Mouse (Mus musculus) gastrocnemius, adult 18-20 months (tissue): ENCODE results near the gene Sirt7. TPM values are rescaled to one million over a fixed set of nuclear protein-coding genes. Genes with fewer than 3 reads are reported as not detected.

ENCODE experiments used
- DNase-seq: peaks from one replicate; pipeline ENCODE4 v3.0.0; 2021; ENCODE audit warnings: low spot score
- long read RNA-seq, 2 experiments: library from polyadenylated mRNA; stranded (forward); transcript quantifications; one replicate each; pipeline ENCODE4 v2.0.0; 2021
- total RNA-seq, 2 experiments: library from RNA; stranded (reverse); gene quantifications; 2 replicates each; pipeline ENCODE4 v1.2.3; 2021

The Sirt7 gene
- total RNA-seq: 1 to 10 TPM; 3.6 to 4.2 TPM
- long read RNA-seq, experiment 1, transcript Sirt7-201 (10 exons, 1,727 nt): major isoform, 5 of 6 reads
- long read RNA-seq, experiment 1, partial matches to known transcripts: 0 of 6 reads
- long read RNA-seq, experiment 1, other reads (novel, unspliced or antisense): 1 of 6 reads
- long read RNA-seq, experiment 2, partial matches to known transcripts: 1 of 3 reads
- long read RNA-seq, experiment 2, other reads (novel, unspliced or antisense): 1 of 3 reads

DNA sequence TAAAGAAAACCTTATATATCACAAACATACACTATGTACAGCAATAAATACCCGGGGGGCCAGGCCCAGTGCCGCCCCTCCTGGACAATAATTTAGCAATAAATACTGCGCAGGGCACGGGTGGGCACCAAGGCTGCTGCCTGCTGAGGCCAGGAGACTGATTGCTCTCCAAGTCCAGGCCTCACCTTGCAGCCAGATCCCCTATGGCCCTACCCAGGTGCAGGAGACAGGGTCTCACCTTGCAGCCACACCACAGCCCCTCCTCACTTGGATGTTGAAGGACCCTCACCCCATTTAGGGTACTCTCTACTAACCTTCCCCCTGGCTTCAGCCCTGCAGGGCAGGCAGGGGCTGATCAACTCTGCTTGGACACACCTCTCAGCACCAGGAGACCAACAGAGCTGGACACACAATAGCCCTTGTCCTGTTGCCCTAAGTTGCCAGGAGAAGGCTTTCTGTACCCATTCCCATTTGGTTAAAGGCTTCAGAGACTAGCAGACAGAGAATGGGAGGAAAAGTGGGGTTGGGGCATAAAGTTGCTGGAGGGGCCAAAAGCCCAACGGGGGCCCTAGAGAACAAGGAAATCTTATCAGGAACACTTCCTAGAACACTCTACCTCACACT lies at the start of gene Sirt7:
Sirt7 (minus strand) TSS at position 89 of the 624 bp plus-strand sequence.
- no peak for DNase-seq

DNA sequence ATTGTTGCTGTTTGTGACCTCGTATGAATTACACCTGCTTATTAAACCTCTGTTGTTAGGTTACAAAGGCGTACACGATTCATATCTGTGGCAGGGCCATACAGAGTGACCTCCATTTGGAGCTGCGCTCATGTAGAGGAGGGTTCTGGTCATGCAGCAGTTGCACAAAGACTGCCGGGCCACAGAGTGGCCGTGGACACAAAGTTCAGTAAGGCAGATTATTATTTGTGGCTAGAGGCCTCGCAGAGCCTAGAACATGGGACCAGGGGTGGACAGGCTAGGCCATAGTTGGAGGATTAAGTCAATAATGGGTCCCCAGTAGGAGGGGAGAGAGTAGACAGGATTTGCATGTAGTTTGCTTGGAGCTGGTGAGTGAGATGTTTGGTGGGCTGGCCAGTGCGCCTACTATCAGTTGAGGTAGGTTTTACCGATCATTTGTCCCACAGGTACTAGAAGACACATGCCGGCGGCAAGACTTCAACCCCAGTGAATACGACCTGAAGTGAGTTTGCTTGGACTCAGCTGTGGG lies 48.6 kb upstream of the Sirt7 start:
- DNase-seq: no peak

DNA sequence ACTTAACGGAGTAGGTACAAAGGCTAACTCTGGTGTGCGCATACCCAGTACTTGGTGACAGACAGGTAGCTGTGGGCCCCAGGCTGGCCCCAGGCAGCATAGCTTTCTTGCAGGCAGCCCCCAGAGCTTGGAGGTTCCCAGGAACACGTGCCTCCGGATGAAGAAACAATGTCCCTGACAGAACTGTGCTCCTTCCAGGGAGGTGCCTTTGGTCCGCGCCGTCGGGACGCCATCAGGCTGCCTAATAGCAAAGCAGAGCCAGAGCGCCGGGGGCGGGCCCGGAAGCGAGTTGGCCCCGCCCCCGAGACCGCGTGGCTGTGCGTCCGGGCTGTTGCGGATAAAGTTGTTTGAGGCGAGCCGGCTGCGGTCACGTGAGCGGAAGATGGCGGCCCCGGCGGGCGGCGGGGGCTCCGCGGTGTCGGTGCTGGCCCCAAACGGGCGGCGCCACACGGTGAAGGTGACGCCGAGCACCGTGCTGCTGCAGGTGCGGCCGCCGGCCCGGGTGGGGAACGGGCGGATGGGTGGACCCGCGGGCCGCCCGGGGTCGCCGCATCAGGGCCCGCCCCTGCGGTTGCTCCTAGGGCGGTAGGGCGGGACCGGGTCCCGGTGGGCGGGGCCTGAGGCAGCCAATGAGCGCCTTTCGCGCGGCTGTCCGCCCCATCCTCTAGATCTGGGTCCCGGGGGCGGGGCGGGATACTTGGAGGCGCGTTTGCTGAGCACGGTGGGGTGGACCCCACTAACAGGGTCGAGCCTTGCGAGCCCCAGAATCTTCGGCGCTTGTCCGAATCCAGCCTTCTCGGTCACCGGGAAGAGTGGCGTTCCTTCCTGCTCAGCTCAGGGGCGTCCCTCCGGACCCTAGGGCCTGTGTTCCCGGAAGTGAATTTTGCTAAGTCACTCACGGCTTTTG lies 47.9 kb upstream of the Sirt7 start, which contains the start of gene Aspscr1:
Aspscr1 (plus strand) TSS at position 287 of the 907 bp plus-strand sequence.
- DNase-seq: peak; percentile 96

DNA sequence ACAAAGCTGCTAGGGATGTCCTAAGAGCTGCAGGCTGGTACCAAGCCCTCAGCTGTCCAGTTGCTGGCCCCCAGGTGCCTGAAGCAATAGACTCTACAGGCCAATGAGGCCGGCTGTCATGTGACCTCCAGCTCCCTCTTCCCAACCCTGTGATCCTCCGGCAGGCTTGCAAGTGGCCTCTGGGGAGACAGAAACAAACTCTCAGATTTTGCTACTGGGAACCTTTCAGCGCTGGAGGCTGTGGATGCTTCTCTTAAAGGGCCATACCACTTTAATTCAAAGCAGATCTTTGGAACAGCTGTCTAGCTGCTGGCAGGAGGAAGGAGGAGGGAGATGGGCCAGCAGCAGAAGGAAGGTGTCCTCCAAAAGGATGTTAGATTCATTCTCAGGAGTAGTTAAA lies 41.6 kb upstream of the Sirt7 start:
- no peak for DNase-seq

DNA sequence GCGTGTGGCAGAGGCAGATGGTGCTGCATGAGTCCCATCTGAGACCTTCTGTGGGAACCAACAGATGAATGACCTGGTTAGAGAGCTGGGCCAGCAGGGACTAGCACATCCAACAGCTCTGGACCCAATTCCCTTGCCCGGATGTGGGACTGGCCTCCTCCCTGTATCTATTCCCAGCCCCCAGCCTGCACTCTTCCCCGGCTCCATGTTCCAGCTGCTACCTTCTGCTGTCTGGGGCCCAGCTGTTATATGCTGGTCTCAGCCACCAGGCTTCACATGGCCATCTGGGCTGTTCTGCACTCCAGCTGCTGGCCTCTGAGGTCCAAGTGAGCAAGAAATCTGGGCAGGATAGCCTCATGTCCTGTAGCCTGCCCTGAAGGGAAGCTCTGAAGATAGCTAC lies 40.4 kb upstream of the Sirt7 start:
- DNase-seq: no peak

DNA sequence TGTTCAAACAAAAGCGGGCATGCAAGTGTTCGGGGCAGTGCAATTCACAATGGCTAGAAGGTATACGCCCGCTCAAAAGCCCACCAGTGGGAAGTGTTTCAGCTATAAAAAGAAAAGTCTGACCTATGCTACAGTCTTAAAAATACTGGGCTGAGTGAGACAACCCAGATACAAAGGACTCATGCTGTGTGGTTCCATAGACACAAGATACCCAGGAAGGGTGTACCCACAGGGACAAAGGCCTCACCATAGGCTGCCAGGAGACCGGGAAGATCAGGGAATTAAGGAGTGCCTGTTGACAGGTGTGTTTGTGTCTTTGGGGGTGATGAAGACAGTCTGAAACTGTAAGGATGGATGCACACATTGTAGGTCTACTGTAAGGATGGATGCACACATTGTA lies 38.7 kb upstream of the Sirt7 start:
- DNase-seq: no peak

DNA sequence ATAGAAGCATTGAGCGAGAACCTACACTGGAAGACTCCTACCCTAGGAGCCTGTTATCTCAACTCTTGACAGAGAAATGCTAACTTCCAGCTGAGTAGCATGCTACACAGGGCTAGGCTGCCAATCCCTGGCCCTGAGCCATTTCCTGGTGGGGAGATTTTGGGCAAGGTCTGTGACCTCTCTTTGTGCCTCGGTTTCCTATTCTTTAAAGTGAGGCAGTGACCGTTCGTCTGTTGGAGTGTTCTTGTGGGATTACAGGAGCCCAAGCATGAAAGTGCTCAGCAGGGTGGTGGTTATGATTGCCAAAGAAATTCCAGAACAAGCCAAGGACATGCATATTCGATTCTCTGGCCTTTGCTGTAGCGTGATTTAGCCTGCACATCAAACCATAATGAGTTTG lies 37.7 kb upstream of the Sirt7 start:
- DNase-seq: no peak

DNA sequence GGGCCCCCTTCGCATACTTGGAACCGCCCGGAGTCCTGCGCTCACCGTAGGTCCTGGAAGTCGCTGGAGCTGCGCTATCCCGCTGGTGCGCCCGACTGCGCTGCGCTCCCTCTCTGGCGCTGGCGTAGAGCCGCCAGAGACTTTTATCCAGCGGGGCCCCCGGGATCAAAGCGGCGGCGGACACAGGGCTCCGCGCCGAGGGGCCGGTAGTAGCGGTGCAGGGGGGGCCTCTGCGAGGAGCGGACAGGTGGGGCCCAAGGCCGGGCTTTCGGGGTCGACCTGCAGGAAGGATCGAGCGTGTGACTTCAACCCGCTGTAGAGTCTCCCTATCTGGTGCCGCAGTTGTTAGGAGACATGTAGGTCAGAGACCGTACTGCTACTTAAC lies 36.0 kb upstream of the Sirt7 start, which contains the start of gene Notum:
Notum (minus strand) TSS at position 100 of the 385 bp plus-strand sequence.
- DNase-seq: no peak

DNA sequence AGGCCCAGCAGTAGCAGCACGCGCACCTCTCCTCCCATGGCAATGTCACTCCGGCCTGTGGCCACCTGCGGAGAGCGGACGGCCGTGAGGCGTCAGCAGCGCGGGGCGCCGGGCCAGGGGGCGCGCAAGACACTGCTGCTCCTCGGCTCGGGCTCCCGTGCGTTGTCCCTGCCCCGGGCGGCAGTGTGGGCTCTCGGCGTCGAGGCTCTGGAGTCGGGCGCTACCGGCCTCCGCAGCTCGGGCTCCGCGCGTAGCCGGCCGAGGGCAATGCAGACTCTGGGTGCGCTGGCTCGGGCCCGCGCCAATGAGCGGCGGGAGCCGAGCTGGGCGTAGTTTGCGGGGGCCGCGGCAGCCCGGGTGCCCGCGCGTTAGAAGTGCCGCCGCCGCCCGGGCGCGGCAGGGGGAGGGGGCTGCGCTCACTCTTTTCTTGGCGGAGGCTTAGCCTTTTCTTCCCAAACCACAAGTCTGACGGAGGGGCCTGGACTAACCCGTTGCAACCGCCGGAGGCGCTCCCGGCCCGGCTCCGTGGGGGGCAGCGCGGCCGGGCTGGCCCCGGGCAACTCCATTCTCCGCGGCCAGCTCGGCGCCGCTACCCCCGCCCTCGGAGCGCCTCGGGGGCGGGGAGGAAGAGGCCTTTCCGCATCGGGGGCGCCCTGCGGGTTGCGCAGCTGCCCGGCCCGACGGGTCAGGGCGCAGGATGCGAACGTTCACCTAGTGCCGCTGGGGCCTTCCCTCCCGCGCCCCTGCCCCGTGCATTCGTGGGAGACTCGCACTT lies 35.4 kb upstream of the Sirt7 start:
- DNase-seq: no peak

DNA sequence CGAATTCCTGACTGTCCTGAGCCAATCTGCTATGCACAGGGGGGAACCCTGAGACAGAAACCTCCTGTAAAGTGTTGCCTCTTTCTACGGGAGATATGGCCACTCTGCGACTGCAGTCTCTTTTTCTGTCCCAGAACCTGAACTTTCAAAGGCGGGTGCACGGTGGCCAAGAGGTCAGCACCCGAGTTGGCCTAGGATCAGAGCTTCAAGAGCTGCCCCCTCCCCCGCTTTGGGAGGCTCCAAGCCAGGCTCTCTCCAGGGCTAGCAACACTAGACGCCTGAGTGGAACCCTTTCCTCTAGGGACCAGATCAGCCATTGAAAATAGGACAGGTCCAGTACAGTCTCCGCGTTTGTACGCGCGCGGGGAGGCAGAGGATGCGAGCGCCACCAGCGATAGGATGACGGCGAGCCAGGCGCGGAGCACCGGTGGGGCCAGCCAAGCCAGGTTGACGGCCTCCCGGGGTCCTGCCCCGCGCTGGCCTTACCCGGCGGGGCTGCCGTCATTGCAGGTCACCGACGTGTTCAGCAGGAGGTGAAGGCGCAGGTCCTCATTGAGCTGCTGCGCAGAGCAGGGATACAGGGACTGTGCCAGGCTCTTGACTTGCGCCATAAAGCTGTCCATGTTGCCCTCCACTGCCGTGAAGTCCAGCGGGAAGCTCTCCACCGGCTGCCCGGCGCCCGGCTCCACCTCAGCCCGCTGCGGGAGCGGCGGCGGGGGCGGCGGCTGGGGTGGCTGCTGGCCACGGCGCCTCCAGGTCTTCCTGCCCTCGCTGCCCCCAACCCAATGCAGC lies 34.7 kb upstream of the Sirt7 start:
- no peak for DNase-seq

DNA sequence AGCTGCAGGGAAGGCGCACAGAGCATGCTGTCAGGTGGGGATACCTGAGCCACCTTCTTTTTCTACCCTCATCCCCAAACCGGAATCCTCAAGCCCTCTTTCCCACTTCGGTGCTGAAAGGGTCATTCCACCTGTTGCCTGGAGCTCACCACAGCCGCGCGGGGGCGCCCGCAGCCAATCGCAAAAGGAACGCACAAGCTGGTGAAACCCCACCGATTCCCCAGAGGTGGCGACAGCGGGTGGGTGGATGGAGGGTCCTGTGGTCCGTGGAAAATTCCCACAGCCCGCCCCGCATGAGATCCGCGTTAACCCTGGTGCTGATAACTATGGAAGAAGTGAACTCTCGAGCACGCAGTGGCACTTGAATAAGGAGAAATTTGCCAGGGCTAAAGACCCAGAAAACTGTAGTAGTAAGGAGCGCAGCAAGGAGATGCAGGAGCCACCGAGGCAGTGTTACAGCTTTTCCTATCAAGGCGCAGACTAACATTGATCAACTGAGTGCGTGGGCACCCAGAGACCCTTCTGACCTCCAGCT lies 33.9 kb upstream of the Sirt7 start:
- peak; percentile 81 for DNase-seq

DNA sequence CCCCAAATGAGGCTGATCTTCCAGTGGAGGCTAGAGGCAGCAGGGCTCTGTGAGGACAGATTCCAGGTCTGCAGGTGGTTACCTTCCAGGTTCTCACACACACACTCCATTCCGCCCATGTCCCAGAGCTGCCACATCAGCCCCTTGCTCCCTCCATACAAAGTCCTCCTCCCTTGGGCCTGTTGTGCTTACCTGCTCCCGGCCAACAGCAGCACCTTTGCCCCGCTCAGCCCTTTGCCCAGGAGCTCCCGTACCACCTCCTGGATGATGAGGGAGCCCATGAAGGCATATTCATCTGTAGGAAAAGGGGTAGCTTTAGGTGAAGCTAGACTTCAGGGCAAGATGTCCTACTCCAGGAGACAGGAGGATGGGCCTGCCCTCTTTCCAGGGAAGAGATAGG lies 32.3 kb upstream of the Sirt7 start:
- DNase-seq: no peak

DNA sequence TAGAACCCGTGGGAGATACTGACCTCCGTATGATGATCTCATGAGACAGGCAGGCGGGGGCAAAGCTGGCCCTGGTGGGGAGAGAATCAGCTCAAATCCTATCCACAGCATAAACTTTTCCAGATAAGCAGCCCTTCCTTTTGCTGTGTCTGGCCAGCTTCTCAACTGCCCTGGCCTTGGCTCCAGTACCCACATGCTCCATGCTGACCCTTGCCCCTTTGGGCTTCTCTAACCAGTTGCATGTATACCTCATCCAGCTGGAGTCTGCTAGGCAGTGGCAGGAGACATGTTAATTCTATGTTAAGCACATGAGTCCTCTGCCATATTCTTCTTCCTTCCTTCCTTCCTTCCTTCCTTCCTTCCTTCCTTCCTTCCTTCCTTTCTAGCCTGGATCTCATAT lies 29.7 kb upstream of the Sirt7 start:
- DNase-seq: no peak

DNA sequence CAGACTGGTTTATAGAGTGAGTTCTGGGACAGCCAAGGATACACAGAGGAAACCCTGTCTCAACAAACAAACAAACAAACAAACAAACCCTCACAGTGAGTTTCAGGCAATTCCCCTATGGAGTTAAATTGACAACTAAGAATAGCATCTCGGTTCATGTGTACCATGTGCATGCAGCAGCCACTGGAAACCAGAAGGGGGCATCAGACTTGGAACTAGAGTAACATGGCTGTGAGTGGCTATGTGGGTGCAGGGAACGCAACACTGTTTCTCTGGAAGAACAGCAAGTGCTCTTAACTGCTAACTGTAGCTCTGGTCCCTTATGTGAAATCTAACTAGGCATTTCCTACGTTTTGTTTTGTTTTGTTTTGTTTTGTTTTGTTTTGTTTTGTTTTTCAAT lies 26.8 kb upstream of the Sirt7 start:
- no peak for DNase-seq

DNA sequence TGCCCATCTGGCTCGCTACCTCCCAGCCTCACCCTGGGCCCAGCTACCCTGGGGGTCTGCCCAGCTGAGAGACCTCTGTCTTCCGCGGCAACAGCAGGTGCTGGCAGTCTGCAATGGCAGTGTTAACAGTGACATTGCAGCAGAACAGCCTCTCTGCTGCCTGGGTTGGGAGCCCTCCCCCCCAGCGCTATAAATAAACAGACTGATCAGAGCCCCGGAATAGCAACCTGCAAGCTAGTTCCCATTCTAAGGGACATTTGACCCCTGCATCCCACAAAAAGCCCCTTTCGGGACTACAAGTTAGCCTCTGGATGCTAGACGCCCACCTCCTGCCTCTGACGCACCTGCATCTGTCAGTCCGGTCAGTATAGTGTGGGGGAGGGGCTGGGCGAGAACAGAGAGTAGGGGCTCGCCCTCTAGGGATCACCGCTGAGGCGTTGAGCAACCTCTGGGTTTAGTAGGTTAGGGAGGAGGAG lies 23.0 kb upstream of the Sirt7 start, which contains the start of gene Myadml2:
Myadml2 (minus strand) TSS at position 158 of the 476 bp plus-strand sequence.
- DNase-seq: peak; percentile 70

DNA sequence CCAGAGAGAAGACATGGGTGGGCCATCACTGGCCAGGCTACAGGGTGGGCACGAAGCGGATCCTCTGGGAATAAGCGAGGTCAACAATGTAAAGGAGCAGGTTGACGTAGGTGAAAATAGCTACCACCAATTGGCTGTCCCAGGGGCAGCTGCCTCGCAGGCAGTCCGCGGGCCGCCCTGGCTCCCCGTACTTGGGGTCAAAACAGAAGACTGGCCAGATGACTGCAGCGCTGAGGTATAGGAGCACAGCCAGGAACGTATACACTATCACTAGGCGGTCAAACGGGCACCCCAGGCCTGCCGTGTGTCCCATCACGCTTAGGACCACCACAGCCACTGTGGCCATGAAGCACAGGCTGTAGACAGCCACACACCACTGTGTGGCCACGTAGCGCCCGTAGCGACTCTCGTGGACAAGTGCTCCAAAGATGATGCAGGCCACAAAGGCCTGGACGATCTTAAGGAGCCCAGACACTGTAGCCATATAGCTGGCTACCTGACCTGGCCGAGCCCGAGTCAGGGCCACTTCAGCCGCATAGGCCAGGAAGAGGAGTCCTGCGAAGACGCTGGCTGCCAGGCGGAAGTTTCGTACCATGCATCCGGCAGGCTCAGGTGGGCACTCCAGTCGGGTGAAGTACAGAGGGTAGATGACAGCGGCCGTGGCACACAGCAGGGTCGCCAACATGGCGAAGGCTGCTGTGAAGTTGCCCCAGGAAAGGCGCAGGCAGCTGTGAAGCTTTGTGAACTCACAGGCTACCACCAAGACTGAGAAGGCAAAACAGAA lies 22.2 kb upstream of the Sirt7 start:
- no peak for DNase-seq

DNA sequence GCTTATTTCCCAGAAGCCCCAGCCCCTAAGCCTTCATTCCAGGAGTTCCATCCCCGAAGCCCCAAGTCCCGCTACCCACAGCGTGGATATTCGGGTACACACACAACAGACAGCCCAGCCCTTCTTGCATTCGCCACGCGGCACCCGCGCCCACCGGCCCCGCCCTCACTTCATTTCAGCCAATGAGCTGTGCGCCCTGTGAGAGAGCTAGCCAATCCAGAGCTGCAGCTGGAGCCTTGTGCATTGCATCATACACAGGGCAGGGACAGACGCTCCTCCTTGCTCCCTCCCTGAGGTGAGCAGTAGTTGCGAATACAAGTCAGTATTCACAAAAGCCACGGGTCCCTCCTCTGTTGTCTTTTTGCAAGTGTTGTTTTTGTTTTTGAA lies 18.6 kb upstream of the Sirt7 start, which contains the start of gene Pycr1:
Pycr1 (minus strand) TSS at position 169 of the 387 bp plus-strand sequence.
- DNase-seq: peak; percentile 96

DNA sequence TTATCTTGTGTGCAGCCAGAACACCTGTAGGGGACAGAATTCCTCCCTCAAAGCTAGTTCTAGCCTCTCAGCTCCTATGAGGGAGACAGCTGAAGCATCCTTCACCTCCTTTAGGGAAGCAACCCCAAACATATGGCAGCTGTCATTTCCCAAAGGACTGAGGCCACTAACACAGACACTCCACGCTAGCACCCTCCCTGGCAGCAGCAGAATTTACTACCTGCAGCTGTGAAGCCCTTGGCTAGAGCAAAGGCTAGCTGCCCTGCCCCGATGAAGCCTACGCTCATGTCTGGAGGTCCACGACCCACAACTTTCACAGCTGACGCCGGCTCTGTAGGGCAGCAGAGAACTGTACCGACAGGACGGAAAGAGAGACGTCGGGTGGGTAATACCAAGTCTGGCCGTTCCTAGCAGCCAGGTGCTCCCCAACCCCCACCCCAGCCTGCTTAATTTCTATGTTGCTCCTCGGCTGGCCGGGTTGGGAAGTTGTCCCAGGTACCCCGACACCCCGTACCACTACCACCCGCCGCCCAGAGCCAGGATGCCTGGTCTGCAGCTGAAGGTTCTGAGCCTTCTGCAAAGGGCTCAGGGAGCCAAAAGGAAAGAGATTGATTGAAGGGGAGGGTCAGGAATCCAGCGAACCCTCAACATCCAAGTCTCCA lies 18.0 kb upstream of the Sirt7 start:
- no peak for DNase-seq
